Mouse (Mus musculus): ENCODE measurements around the gene Pheta1.

The Pheta1 gene

DNA sequence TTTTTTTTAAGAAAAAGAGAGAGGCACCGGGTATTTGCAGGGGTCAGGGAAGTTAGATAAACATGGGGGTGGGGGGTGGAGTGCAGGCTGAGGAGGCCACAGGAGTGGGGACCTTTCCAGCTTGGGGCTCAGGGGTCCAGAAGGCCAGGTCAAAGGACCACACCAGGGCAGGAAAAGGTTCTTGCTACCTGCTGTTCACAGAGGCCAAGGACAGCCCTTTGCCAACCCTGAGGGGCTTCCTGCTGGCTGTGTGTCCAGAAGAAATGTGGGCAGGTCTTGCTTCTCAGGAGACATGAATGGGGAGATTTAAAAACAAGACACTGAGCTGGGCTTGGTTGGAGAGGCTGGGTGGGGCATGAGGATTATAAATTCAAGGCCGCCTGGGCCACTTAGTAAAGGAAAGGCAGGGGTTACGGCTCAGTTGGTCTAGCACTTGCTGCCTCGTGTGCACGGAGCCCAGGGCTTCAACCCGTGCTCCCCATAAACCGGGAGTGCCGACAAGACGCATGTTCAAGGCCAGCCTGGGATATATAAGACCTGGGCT lies 41.1 kb downstream of the Pheta1 start:
- no peak for DNase-seq (ENCODE audit: inconsistent ontology term)

DNA sequence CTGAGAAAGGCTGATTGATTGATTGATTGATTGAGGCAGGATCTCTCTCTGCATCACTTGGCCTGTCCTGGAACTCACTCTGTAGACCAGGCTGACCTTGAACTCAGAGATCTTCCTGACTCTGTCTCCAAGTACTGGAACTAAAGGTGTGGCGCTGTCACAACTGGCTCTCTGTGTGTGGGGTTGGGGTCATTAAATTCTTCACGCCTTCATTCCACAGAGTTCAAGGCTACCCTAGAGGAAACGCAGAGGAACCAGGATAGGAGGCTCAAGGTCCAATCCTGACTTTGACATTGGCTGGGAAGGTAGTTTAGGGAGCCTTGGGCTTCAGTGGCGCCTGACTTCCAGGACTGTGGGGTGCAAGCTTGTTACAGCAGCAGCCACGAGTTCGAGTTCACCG lies 42.1 kb downstream of the Pheta1 start:
- DNase-seq (ENCODE audit: inconsistent ontology term) = no peak

DNA sequence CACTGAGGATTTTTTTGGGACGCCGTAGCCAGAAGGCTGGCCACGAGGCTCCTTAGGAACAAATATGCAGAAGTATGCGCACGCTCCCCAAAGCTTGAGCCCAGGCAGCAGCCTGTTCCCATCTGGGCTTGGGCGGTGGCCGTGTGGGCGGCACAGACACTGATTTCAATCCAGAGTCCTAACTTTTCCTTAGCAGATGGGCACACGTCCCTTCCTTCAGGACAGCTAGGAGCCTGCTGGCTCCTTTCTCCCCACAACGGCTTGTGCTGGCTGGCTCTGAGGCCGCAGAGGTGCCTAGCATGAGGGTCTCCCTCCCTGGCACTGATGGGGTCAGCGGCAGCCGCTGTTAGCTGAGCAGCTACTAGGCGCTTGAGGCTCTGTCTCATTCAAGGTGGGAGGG lies 43.5 kb downstream of the Pheta1 start:
- no peak for DNase-seq (ENCODE audit: inconsistent ontology term)

DNA sequence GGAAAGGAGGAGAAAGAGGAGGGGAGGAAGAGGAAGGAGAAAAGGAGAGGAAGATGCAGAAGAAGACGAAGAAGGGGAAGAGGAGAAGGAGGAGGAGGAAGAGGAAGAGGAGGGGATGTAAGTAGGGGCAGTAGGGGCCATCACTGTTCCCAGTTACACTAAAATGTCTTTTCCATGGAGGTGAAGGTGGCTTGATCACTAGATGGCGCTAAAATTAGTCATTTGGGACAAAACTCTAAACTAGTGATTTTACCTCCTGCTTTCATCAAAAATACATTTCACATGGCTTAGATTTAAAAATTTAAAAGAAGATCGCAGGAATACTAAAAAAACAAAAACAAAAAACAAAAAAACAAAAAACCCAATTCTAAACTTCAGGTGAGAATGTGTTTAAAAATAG lies 44.8 kb downstream of the Pheta1 start:
- no peak for DNase-seq (ENCODE audit: inconsistent ontology term)

DNA sequence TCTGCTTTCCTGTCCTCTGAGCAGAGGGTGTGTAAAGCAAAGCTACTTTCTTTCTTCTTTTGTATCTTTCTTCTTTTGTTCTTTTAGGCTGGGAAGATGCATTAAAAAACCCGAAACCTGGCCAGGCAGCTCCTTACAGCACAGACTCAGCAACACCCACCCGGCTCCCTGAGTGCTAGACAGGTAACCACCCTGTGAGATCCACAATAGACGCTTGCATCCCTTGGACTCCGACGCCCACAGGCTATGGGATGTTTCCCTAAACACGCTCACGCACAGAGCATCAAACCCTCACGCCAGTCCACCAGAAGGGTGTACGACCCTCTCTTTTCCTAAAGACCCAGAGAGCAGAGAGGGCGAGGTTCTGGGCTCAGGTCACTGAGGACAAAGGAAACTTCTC lies 45.9 kb downstream of the Pheta1 start:
- no peak for DNase-seq (ENCODE audit: inconsistent ontology term)

DNA sequence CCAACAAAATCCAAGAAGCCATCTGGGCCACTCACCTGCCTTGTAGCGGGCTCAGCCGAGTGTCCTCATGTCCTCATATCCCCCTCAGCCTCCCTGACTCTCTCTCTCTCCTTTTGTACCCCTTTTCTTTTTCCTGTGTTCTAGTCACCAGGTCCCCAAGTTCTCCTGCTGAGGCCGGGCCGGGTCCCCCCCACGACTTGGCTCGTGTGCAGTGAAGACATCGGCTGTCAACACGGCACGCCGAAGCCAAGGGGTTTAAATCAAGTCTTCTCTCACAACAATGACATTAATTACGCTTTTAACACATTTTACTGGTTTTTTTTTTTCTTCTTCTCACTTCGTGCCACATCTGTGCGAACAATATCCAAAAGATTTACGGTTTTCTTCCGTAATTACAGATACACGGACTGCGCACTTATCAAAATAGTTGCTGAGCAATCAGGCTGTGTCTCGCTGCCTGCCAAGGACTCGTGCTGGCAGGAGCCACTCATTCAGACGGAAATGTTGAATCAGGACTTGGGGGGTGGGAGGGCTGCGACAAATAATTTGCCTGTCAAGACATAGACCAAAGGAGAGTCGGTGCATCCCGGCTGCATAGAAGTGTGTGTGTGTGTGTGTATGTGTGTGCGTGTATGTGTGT lies 46.5 kb downstream of the Pheta1 start:
- DNase-seq (ENCODE audit: inconsistent ontology term) = peak; percentile 56

DNA sequence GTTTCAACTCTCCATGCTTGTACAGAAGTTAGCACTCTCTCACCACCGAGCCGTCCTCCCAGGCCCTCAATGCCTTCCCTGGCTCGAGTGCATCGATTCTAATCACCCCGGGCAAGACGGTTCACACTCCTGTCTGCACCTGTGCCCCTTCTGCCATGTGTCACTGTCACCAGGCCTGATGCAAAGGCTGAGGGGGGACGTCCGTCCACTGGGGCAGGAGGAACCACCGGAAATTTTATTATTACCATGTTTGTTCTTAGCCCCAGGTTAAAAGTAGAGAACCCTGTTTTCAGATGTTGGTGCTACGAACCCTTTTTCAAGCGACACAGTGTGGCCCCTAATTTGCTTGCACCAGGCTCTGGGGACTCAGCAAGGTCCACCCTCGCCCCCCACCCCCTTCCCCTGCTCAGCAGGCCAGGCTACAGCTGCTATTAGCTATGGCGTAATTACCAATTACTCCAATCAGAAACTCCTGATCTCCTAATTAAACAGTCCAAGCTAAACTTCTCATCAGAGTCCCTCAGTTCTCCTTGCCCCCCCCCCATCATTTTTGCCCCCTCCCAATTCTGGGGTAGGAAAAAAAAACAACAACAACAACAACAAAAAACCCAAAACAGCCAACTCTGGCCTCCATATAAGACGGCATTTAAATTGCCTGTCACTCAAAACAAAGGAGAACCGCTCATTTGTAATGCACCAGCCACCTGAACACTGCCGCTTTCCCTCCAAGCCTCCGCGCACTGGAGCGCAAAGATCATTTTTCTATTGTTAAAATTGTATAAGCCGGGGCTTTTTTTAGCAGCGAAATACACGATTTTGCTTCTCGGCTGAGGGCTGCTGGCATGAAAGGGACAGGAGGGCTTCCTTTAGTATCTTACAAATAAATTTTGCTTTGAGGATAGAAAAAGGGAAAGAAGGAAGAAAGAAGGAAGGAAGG lies 54.3 kb downstream of the Pheta1 start:
- DNase-seq (ENCODE audit: inconsistent ontology term) = no peak
